Mouse (Mus musculus) heart, adult 2 months (tissue): ENCODE measurements around the gene Fgf22. TPM values are rescaled to one million over a fixed set of nuclear protein-coding genes. Genes with fewer than 3 reads are reported as not detected.

Source experiments
- DNase-seq, 2 experiments: peaks; one replicate each; pipeline ENCODE4 v3.0.0; 2021
- H3K27ac ChIP-seq: fragments of 200-600 bp; 2 replicates; pipeline ENCODE4 v1.8.1; 2022
- H3K27me3 ChIP-seq: fragments of 200-500 bp; 2 replicates; pipeline ENCODE4 v1.6.1; 2012; ENCODE audit warnings: mild to moderate bottlenecking, low read length, inconsistent platforms, mixed read lengths; ENCODE audit not compliant: control insufficient read depth, insufficient read depth
- H3K36me3 ChIP-seq: fragments of 200-500 bp; 2 replicates; pipeline ENCODE4 v1.6.1; 2012; ENCODE audit warnings: low read length, inconsistent platforms; ENCODE audit not compliant: control insufficient read depth, insufficient read depth
- H3K4me1 ChIP-seq: fragments of 200-500 bp; 2 replicates; pipeline ENCODE4 v1.6.1; 2011; ENCODE audit warnings: low read length; ENCODE audit not compliant: control insufficient read depth, insufficient read depth
- H3K4me3 ChIP-seq: fragments of 200-600 bp; 2 replicates; pipeline ENCODE4 v1.8.1; 2022
- H3K79me2 ChIP-seq: fragments of 200-500 bp; replicated peaks from 2 replicates; pipeline ENCODE4 v1.6.1; 2012; ENCODE audit warnings: mild to moderate bottlenecking, inconsistent platforms, low read length, moderate library complexity, mixed read lengths; ENCODE audit not compliant: control insufficient read depth, insufficient read depth
- H3K9ac ChIP-seq: fragments of 200-500 bp; 2 replicates; pipeline ENCODE4 v1.6.1; 2012; ENCODE audit warnings: low read depth, mild to moderate bottlenecking, control low read depth, inconsistent platforms, low read length, mixed read lengths
- CTCF ChIP-seq: fragments of 200-600 bp; IDR thresholded peaks from 2 replicates; pipeline ENCODE4 v1.8.1; 2022; ENCODE audit warnings: antibody characterized with exemption, mild to moderate bottlenecking, moderate library complexity
- EP300 ChIP-seq: fragments of 200-500 bp; IDR thresholded peaks from 2 replicates; pipeline ENCODE4 v1.6.1; 2011; ENCODE audit warnings: low read depth, low read length, control low read depth; ENCODE audit not compliant: insufficient read depth
- POLR2A ChIP-seq: fragments of 200-500 bp; IDR thresholded peaks from 2 replicates; pipeline ENCODE4 v1.6.1; 2011; ENCODE audit warnings: mild to moderate bottlenecking, low read depth, low read length, control low read depth; ENCODE audit not compliant: insufficient read depth
- WGBS: fragments of 180-500 bp; shearing (Covaris S2); methylation state at CpG from one replicate; pipeline ENCODE4 v1.1.7; 2018; 5-methylcytosine and 5-hydroxymethylcytosine counted together
- intact Hi-C: fragments of 180-260 bp; cut with DNase I; formaldehyde crosslinking; loops from one replicate; pipeline ENCODE4 v1.15.1; 2025
- polyA plus RNA-seq: library from polyadenylated mRNA; depleted of rRNA; stranded (reverse); fragments of >200 nt; gene quantifications from 2 replicates; pipeline ENCODE4 v1.2.3, GENCODE M21; 2012
- total RNA-seq, 2 experiments: library from RNA; stranded (reverse); gene quantifications; 2 replicates each; pipeline ENCODE4 v1.2.3; 2021

The Fgf22 gene
- total and polyA plus RNA-seq, 3 experiments: not detected

DNA sequence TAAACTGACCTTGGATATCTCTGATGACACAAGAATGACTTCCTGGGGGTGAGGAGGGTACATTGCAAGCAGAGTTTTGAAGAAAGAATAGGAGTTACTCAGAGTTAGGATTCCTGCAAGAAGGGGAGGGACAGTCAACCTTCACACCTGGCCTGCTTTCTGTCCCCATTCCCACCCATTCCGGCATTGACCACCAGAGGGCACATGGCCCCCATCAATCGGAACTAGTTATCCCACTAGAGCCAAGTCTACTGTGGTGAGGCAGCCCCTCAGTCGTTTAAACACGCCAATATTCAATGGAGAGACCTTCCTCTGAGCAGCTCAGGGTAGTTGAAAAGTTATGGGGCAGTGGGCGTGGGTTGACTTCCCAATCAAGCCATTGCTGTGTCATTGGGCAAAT is 13.5 kb downstream of the Fgf22 start:
- intact Hi-C loops: loop anchor here (1.0 kb wide), 1 partner anchor 20 kb away; no protein-coding TSS in a partner anchor

DNA sequence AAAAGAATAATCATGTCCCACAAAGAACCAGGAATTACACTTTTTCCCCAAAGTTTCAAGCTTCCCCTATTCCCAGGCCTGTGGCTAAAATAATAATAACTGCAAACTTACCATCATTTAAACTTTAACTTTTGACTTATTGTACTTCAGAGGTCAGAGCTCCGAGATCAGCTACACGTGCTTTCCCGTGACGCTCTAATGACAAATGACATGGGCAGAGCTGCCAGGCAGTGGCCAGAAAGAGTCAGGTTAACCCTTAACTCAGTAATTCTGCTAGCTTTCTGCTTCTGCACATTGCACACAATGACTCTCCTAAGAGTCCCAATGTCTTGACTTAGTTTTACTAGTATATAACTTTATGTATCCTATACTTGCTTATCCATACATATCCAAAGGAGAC is 14.5 kb downstream of the Fgf22 start:
- H3K79me2 ChIP-seq: no peaks in the 10 kb centered on the region
- intact Hi-C loops: no loop called here
- WGBS: 87% methylated on average over 4 of the region's 4 CpGs
- no peak for TF ChIP-seq EP300
- H3K27ac ChIP-seq: no peak overlapping the region
- no peak overlapping the region for H3K4me3 ChIP-seq
- H3K27me3 ChIP-seq: no peaks in the 10 kb centered on the region
- peaks cover 7% of the 10 kb centered on the region for H3K4me1 ChIP-seq
- no peak overlapping the region for H3K9ac ChIP-seq
- no peak for DNase-seq
- no peaks in the 10 kb centered on the region for H3K36me3 ChIP-seq

More for the DNA sequence above, 13.5 kb downstream of the Fgf22 start:
- Histone ChIP-seq H3K4me1 (peaks cover 9% of the 10 kb centered on the region), H3K9ac (no peak overlapping the region), H3K27me3 (no peaks in the 10 kb centered on the region), H3K36me3 (no peaks in the 10 kb centered on the region), H3K79me2 (no peaks in the 10 kb centered on the region), H3K4me3 (no peak overlapping the region), H3K27ac (no peak overlapping the region)
- WGBS: 8% methylated on average over 5 of the region's 5 CpGs
- TF ChIP-seq POLR2A (no peak), EP300 (peak; percentile 88), CTCF (peak; percentile 89)
- peak; percentile 66 to 82 for DNase-seq

DNA sequence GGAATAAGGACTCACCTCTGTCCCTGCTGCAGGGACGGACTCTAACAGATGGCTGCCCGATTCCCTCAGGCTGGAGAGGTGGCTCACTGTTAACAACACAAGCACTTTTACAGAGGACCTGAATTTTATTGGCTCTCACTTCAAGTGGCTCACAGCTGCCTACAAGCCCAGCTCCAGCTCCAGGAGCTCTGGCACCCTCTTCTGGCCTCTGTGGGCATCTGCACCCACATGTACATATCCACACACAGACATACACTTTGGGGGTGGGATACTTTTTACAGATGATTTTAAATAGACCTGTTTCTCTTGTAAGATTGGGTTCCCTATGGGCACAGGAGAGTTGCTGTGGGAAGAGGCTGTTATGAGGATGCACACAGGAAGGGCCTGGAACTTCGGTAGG is 17.4 kb downstream of the Fgf22 start:
- intact Hi-C loops: no loop called here
- WGBS: 95% methylated on average over 3 of the region's 3 CpGs
- Histone ChIP-seq H3K36me3 (no peaks in the 10 kb centered on the region), H3K4me3 (no peak overlapping the region), H3K9ac (no peak overlapping the region), H3K27ac (no peak overlapping the region), H3K79me2 (no peaks in the 10 kb centered on the region), H3K4me1 (peaks cover 2% of the 10 kb centered on the region; the same call in 1 of the 2 replicates), H3K27me3 (no peaks in the 10 kb centered on the region)
- no peak for DNase-seq
- TF ChIP-seq CTCF: peak; percentile 30
- no peak for TF ChIP-seq POLR2A

DNA sequence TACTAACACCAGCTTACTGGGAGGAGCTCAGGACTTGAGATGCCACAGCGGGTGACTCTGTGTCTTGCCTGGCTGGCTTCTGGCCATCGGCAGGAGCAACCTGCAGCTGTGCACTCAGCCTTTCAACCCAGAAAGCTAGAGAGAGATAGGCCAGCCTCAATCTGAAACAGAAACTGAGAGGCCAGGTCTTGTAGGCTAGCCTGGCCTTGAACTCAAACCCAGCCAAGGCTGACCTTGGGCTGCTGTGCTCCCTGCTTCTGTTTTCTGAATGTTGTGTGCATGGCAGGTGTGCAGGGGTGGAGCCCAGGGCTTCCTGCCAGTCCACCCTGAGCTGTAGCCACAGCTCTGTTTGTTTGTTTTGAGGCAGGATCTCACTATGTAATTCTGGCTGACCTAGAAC is 18.3 kb downstream of the Fgf22 start:
- WGBS: 93% methylated on average over 2 of the region's 2 CpGs

DNA sequence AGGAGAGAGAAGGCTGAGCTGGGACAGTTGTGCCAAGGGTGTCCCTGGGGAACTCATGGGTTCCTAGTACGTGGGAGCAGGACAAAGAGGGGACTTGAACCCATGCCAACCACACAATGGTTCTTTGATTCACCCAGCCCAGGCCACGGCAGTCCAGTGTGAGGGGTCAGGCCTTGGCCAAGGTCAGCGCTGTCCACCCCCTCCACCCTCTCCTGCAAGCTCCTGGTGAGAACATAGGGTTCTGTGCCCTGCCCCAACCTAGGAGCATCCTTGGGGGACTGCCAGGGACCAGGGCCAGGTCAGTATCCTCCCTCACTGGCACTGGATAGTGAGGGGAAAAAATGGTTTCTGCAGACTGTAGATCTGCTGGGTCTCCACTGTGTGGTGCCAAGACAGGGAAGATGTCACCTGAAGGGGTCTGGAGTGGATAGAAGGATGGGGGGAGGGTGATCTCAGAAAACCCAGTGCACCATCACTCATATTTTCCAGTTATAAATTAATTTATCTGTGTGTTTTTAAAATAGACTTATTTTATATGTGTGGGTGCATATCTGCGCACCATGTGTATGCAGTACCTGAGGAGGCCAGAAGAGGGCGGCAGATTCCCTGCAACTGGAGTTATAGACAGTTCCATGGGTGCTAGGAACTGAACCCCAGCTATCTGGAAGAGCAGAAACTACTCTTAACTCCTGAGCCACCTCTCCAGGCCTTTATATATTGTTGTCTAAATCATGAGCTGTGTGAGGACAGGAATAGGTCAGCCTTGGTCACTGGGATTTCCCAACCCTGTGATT is 19.8 kb downstream of the Fgf22 start:
- Histone ChIP-seq H3K4me1 (peaks cover 1% of the 10 kb centered on the region), H3K4me3 (no peak overlapping the region), H3K27me3 (no peaks in the 10 kb centered on the region), H3K36me3 (no peaks in the 10 kb centered on the region), H3K79me2 (no peaks in the 10 kb centered on the region), H3K27ac (no peak overlapping the region), H3K9ac (no peak overlapping the region)
- TF ChIP-seq CTCF (peak; percentile 59), POLR2A (no peak), EP300 (no peak)
- intact Hi-C loops: no loop called here
- DNase-seq: peak in 1 of 2 experiments; percentile 22
- WGBS: 51% methylated on average over 5 of the region's 5 CpGs

More for the DNA sequence above, 18.3 kb downstream of the Fgf22 start:
- intact Hi-C loops: no loop called here
- no peak overlapping the region for H3K9ac ChIP-seq
- no peaks in the 10 kb centered on the region for H3K27me3 ChIP-seq
- H3K4me1 ChIP-seq: no peaks in the 10 kb centered on the region
- no peak overlapping the region for H3K27ac ChIP-seq
- H3K4me3 ChIP-seq: no peak overlapping the region
- no peaks in the 10 kb centered on the region for H3K79me2 ChIP-seq
- TF ChIP-seq CTCF (no peak), POLR2A (no peak), EP300 (no peak)
- DNase-seq: no peak
- H3K36me3 ChIP-seq: no peaks in the 10 kb centered on the region

DNA sequence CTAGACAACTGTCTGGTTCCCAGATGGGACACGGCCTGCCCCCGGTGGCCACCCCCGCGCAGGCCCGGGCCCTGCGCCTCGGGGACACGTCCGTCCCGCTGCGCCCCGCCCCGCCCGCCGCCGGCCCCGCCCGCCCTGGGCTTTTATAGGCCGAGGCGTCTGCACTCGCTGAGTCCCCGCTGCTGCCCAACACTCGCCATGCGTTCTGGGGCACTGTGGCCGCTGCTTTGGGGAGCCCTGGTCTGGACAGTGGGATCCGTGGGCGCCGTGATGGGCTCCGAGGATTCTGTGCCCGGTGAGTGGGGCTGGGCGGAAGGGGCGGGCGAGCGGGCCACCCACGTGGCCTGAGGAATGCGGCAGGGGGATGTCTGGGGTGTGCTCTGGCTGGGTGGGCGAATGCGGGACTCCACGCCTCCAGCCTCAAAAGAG is 22.2 kb downstream of the Fgf22 start, which contains the start of gene Fstl3:
Fstl3 (plus strand) TSS at position 170 of the 429 bp plus-strand sequence.
- H3K79me2 ChIP-seq: no peaks in the 10 kb centered on the region
- TF ChIP-seq CTCF (no peak), EP300 (no peak), POLR2A (no peak)
- intact Hi-C loops: no loop called here
- no peaks in the 10 kb centered on the region for H3K27me3 ChIP-seq
- WGBS: 6% methylated on average over 39 of the region's 39 CpGs
- no peaks in the 10 kb centered on the region for H3K36me3 ChIP-seq
- H3K4me1 ChIP-seq: peaks cover 4% of the 10 kb centered on the region
- peak within 1 kb of the TSS; percentile 71 for H3K9ac ChIP-seq
- peak within 1 kb of the TSS; percentile 17 for H3K27ac ChIP-seq
- peak; percentile 48 to 59 for DNase-seq
- H3K4me3 ChIP-seq: peak within 1 kb of the TSS; percentile 34; the same call in 1 of the 2 replicates
